In genomic region chr1:120327714-120328113, GRCm38 (mm10) we compare ENCODE assay signal across 8 mouse cellular contexts. TPM values are rescaled to one million over a fixed set of nuclear protein-coding genes. Genes with fewer than 3 reads are reported as not detected.
DNase-seq lines count a peak whose midpoint lies in the region; TF ChIP-seq lines count a peak whose summit lies in the region.

No protein-coding gene starts in this region.

- DNase-seq in gastrocnemius, adult 18-20 months (ENCODE audit: low spot score), result peak; percentile 20
- DNase-seq in gastrocnemius, adult 8-10 months (ENCODE audit: low spot score in 2 of 2), result no peak
- peak; percentile 48 for DNase-seq in right cerebral cortex, adult 18-20 months
- DNase-seq in right cerebral cortex, postnatal 25 days, result no peak
- DNase-seq in cerebellum, postnatal 10 days, result peak; percentile 64 to 71
- DNase-seq in heart, postnatal 14 days, result peak; percentile 54 to 55
- DNase-seq in lung, adult 18-20 months, result peak; percentile 12 to 32
- peak; percentile 7 to 22 for DNase-seq in spleen, adult 2 months (ENCODE audit: low read depth in 1 of 2, low spot score in 2 of 2)

- H3K4me3 ChIP-seq in spleen, adult 2 months (ENCODE audit: extremely low read depth, insufficient read depth, insufficient read length), result no peak overlapping the region

- peak; percentile 53; the same call in 1 of the 2 replicates for TF ChIP-seq CTCF in spleen, adult 2 months (IDR thresholded peaks at IDR 0.05; ENCODE audit: extremely low read depth, insufficient read depth, insufficient read length, insufficient replicate concordance)

- 20% methylated on average over 6 of the region's 6 CpGs for WGBS in spleen, adult 2 months

- H3K36me3 ChIP-seq in spleen, adult 2 months (ENCODE audit: control insufficient read depth, insufficient read depth, low read length), result no peaks in the 10 kb centered on the region

- H3K27me3 ChIP-seq in spleen, adult 2 months (ENCODE audit: control insufficient read depth, insufficient read depth, low read length), result no peaks in the 10 kb centered on the region

- no peak overlapping the region for H3K27ac ChIP-seq in spleen, adult 2 months (ENCODE audit: insufficient read depth, low read length)

- intact Hi-C loops in heart, postnatal 14 days (cut with DNase I), result loop anchor here (5.0 kb wide), 1 partner anchor 220 kb away; no protein-coding TSS in a partner anchor

- no peak for TF ChIP-seq POLR2A in spleen, adult 2 months (IDR thresholded peaks at IDR 0.05; ENCODE audit: low read depth, low read length)

- H3K4me1 ChIP-seq in spleen, adult 2 months (ENCODE audit: control insufficient read depth, insufficient read depth, insufficient read length), result no peaks in the 10 kb centered on the region

RNA-seq across cellular contexts. Expression of gene C1ql2, which starts 12.7 kb away (rescaled TPM):
- total RNA-seq in gastrocnemius, adult 18-20 months (2021), result not detected
- not detected for total RNA-seq in gastrocnemius, adult 8-10 months (2022)
- total RNA-seq in heart, postnatal 14 days (2021), result not detected
- polyA plus RNA-seq in spleen, adult 2 months (2012; rRNA removed), result not detected in 2 replicates

RNA-seq across cellular contexts. Expression of gene Steap3, which starts 55.2 kb away (rescaled TPM):
- total RNA-seq in gastrocnemius, adult 18-20 months (2021), result 10 to 100 TPM; 18.8 to 18.9 TPM
- total RNA-seq in gastrocnemius, adult 8-10 months (2022), result 10 to 100 TPM; 14.5 to 19.1 (median 17.8) TPM
- 10 to 100 TPM; 29.6 to 32.7 TPM for total RNA-seq in heart, postnatal 14 days (2021)
- 16.2 and 37.3 TPM in 2 replicates for polyA plus RNA-seq in spleen, adult 2 months (2012; rRNA removed)

Comparison
In these comparisons a context has a peak if more than half of its experiments do, and no peak if none do; other contexts are left out.
1. DNase-seq: peak in gastrocnemius, adult 18-20 months (single experiment), right cerebral cortex, adult 18-20 months (single experiment), cerebellum, postnatal 10 days (2 of 2), heart, postnatal 14 days (2 of 2), lung, adult 18-20 months (2 of 2) and spleen, adult 2 months (2 of 2); none in gastrocnemius, adult 8-10 months (0 of 2) and right cerebral cortex, postnatal 25 days (single experiment).